Mouse (Mus musculus) heart, adult 2 months (tissue): ENCODE results near the gene Slc36a2.

Experiments used
- CTCF ChIP-seq: fragments of 200-600 bp; IDR thresholded peaks from 2 replicates; pipeline ENCODE4 v1.8.1; 2022; ENCODE audit warnings: antibody characterized with exemption, mild to moderate bottlenecking, moderate library complexity
- POLR2A ChIP-seq: fragments of 200-500 bp; IDR thresholded peaks from 2 replicates; pipeline ENCODE4 v1.6.1; 2011; ENCODE audit warnings: mild to moderate bottlenecking, low read depth, low read length, control low read depth; ENCODE audit not compliant: insufficient read depth

DNA sequence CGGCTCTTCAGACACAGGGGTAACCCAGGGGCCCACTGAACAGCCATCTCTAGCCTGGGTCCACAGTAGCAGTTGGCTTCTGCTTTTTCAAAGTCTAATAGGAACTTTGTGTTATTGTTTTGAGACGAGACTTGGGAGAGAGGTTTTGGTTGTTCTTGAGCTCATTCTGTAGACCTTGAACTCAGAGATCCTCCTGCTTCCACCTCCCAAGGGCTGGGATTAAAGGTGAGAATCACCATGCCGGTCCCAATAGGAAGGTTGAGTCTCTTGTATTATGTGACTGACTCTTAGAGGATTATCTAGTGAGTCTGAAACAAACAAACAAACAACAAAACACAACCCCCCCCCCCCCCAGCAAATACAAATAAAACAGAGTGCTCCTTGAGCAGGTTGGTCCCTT is 33.6 kb upstream of the Slc36a2 start:
- TF ChIP-seq POLR2A = no peak
- no peak for TF ChIP-seq CTCF
